Mouse (Mus musculus): ENCODE results near the gene Sumo1. TPM values are rescaled to one million over a fixed set of nuclear protein-coding genes. Genes with fewer than 3 reads are reported as not detected.

The Sumo1 gene
- polyA plus RNA-seq (2014; fragmentation: Illumina TruSeq; extraction: RNeasy Lipid Tissue Mini Kit (QIAGEN cat#74804); ENCODE audit: low read depth, low replicate concordance), result 111 TPM

DNA sequence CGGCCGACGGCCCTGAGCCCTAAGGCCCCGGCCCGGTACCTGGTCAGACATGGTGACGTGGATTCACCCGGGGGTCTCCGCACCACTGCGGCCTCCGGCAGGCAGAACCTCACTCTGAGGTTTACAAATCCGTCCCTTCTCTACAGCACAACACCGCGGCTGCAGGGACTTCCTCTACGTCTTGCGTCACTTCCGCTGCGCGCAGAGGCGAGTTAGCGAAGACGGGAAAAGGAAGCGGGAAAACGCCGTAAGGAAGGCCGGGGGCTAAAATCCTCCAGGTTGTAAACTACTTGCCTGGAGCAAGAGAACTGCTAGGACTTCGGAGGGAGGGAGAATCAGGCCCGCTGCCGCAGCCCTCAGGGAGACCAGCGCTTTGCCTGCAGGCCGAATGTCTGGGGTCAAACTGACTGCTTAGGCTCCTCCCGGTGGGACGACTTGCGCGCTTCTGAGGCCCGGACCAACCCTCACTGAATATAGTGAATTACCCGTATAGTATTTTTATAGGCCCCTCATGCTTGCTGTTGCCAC lies at the start of gene Sumo1:
Gene Sumo1, minus strand, starts transcription at position 194 of the 528 bp plus-strand sequence.

GRCm38 (mm10) chr1:59684819-59685755 lies 14.5 kb upstream of the Sumo1 start, which contains the start of gene Nop58:
Nop58 (plus strand) TSS chr1:59684971.

Other genes starting within 250 kb of the Sumo1 start
- gene Fzd7, start 188.4 kb downstream of the Sumo1 start, polyA plus RNA-seq (2014; fragmentation: Illumina TruSeq; extraction: RNeasy Lipid Tissue Mini Kit (QIAGEN cat#74804); ENCODE audit: low read depth, low replicate concordance), result 5.9 TPM
- 7.1 TPM for gene Gm973, start 154.6 kb downstream of the Sumo1 start, polyA plus RNA-seq (2014; fragmentation: Illumina TruSeq; extraction: RNeasy Lipid Tissue Mini Kit (QIAGEN cat#74804); ENCODE audit: low read depth, low replicate concordance)
- gene Nop58, start 14.1 kb upstream of the Sumo1 start, polyA plus RNA-seq (2014; fragmentation: Illumina TruSeq; extraction: RNeasy Lipid Tissue Mini Kit (QIAGEN cat#74804); ENCODE audit: low read depth, low replicate concordance), result 50.3 TPM
- 12.8 TPM for gene Bmpr2, start 92.6 kb upstream of the Sumo1 start, polyA plus RNA-seq (2014; fragmentation: Illumina TruSeq; extraction: RNeasy Lipid Tissue Mini Kit (QIAGEN cat#74804); ENCODE audit: low read depth, low replicate concordance)
- 14.2 TPM for gene Fam117b, start 242.2 kb upstream of the Sumo1 start, polyA plus RNA-seq (2014; fragmentation: Illumina TruSeq; extraction: RNeasy Lipid Tissue Mini Kit (QIAGEN cat#74804); ENCODE audit: low read depth, low replicate concordance)